Mouse (Mus musculus) liver, embryonic 16.5 days (tissue): Measurements from ENCODE around the gene Tmem131l. TPM values are rescaled to one million over a fixed set of nuclear protein-coding genes. Genes with fewer than 3 reads are reported as not detected.
A peak's percentile ranks its signal among the peaks of the same experiment; 100 is the strongest.

Source experiments
- ATAC-seq: fragments of 200-750 bp; cut with Nextera tagmentation; 2 replicates; pipeline ENCODE4 v1.8.0; 2017; ENCODE audit warnings: low read depth, mild to moderate bottlenecking, moderate number of reproducible peaks, moderate library complexity
- H3K27ac ChIP-seq: fragments of 300-500 bp; sonication (generic); 2 replicates; pipeline ENCODE4 v1.5.1; 2014; ENCODE audit warnings: mild to moderate bottlenecking, low read length
- H3K27me3 ChIP-seq: fragments of 300-500 bp; sonication (generic); 2 replicates; pipeline ENCODE4 v1.6.1; 2014; ENCODE audit warnings: low read depth, low read length, mixed read lengths; ENCODE audit not compliant: control insufficient read depth, insufficient read depth
- H3K36me3 ChIP-seq: fragments of 300-500 bp; sonication (generic); 2 replicates; pipeline ENCODE4 v1.6.1; 2014; ENCODE audit warnings: mild to moderate bottlenecking; ENCODE audit not compliant: control insufficient read depth, insufficient read depth
- H3K4me1 ChIP-seq: fragments of 300-500 bp; sonication (generic); 2 replicates; pipeline ENCODE4 v1.6.1; 2014; ENCODE audit warnings: low read depth, low read length, mixed read lengths; ENCODE audit not compliant: control insufficient read depth
- H3K4me2 ChIP-seq: fragments of 300-500 bp; sonication (generic); 2 replicates; pipeline ENCODE4 v1.6.1; 2014; ENCODE audit warnings: low read depth, low read length, mixed read lengths
- H3K4me3 ChIP-seq: fragments of 300-500 bp; sonication (generic); 2 replicates; pipeline ENCODE4 v1.5.1; 2014; ENCODE audit warnings: low read depth, mild to moderate bottlenecking, low read length
- H3K9ac ChIP-seq: fragments of 300-500 bp; sonication (generic); 2 replicates; pipeline ENCODE4 v1.6.1; 2014; ENCODE audit warnings: low read depth, low read length
- H3K9me3 ChIP-seq: fragments of 300-500 bp; sonication (generic); replicated peaks from 2 replicates; pipeline ENCODE4 v1.6.1; 2016; ENCODE audit warnings: low read length; ENCODE audit not compliant: control insufficient read depth
- WGBS: fragments of 180-500 bp; shearing (Covaris S2); extraction: QIAGEN DNeasy Blood & Tissue Kit; methylation state at CpG from one replicate; pipeline ENCODE4 v1.1.7; 2014; ENCODE audit not compliant: insufficient replicate concordance; 5-methylcytosine and 5-hydroxymethylcytosine counted together
- polyA plus RNA-seq: library from polyadenylated mRNA; unstranded; fragments of >200 nt; fragmentation: Nextera tagmentation; extraction: Ambion mirVana; gene quantifications from 2 replicates; pipeline ENCODE4 v1.2.1, GENCODE M21; 2015

The Tmem131l gene
- polyA plus RNA-seq, 1 experiment from 2014 or later = 29.8 TPM

DNA sequence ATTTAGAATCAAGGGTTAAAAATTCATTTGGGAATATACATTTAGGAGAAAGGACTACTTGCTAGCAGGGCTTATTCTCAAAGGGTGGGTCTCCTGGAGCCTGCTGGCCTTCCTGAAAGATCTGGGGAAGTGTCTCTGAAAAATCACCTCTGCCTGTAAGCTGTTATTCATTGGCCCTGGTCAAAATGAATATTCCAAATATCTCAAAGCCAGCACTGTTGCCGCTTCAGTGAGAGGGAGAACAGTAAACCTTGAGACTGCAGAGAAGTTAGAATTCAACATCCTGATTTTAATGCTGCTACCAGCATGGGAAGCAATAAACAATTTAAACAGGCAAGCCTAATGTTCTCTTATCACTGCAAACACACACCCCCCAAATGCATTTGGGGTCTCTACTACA, 1.8 kb downstream of the Tmem131l start:
- H3K9ac ChIP-seq = peak overlapping the region; percentile 97
- 38% methylated on average over 1 of the region's 1 CpGs for WGBS
- no peak for ATAC-seq
- peak overlapping the region; percentile 98 for H3K27ac ChIP-seq
- peak overlapping the region; percentile 76 for H3K4me2 ChIP-seq
- peak overlapping the region; percentile 81 for H3K4me3 ChIP-seq
- H3K4me1 ChIP-seq = peaks cover 71% of the 10 kb centered on the region
- no peaks in the 10 kb centered on the region for H3K9me3 ChIP-seq
- H3K27me3 ChIP-seq = no peaks in the 10 kb centered on the region
- H3K36me3 ChIP-seq = no peaks in the 10 kb centered on the region

- Histone ChIP-seq H3K4me2 (peak overlapping the region; percentile 76), H3K4me1 (peaks cover 72% of the 10 kb centered on the region), H3K36me3 (no peaks in the 10 kb centered on the region), H3K9me3 (no peaks in the 10 kb centered on the region), H3K9ac (peak overlapping the region; percentile 97), H3K4me3 (peak overlapping the region; percentile 81), H3K27me3 (no peaks in the 10 kb centered on the region), H3K27ac (peak overlapping the region; percentile 92)
- WGBS = 63% methylated on average over 3 of the region's 3 CpGs
- ATAC-seq = no peak
Measured at GRCm38 (mm10) chr3:84037536-84037935, 2.4 kb downstream of the Tmem131l start.

DNA sequence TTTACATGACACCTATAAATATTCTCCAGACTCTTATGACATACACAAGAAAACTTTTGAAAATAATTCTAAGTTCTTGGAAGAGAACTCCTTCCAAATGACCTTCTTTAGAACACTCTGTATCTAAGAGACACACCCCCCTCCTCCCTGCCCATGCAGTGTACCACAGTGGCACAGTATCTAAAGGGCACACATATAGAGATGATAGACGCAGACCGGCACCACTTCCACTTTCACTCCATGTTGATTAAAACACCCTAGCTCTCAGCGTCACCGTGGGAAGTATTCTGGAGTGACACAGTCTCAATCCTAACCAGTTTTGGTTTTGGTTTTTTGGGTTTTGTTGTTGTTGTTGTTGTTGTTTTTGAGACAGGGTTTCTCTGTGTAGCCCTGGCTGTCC, 3.1 kb downstream of the Tmem131l start:
- peak overlapping the region; percentile 92 for H3K27ac ChIP-seq
- peak overlapping the region; percentile 76 for H3K4me2 ChIP-seq
- H3K36me3 ChIP-seq = no peaks in the 10 kb centered on the region
- H3K4me3 ChIP-seq = peak overlapping the region; percentile 81
- peaks cover 67% of the 10 kb centered on the region for H3K4me1 ChIP-seq
- no peaks in the 10 kb centered on the region for H3K27me3 ChIP-seq
- whole genome bisulfite sequencing = 9% methylated on average over 4 of the region's 4 CpGs
- H3K9me3 ChIP-seq = no peaks in the 10 kb centered on the region
- peak overlapping the region; percentile 97 for H3K9ac ChIP-seq
- ATAC-seq = peak; percentile 39

GRCm38 (mm10) chr3:84035728-84036364, 4.1 kb downstream of the Tmem131l start:
- Histone ChIP-seq H3K4me2 (peak overlapping the region; percentile 76), H3K36me3 (peaks cover 1% of the 10 kb centered on the region; the same call in 1 of the 2 replicates), H3K4me3 (peak overlapping the region; percentile 81), H3K4me1 (peaks cover 62% of the 10 kb centered on the region), H3K27ac (peak overlapping the region; percentile 92), H3K9me3 (no peaks in the 10 kb centered on the region), H3K9ac (peak overlapping the region; percentile 59), H3K27me3 (no peaks in the 10 kb centered on the region)
- WGBS = 23% methylated on average over 6 of the region's 6 CpGs
- ATAC-seq = peak; percentile 53

DNA sequence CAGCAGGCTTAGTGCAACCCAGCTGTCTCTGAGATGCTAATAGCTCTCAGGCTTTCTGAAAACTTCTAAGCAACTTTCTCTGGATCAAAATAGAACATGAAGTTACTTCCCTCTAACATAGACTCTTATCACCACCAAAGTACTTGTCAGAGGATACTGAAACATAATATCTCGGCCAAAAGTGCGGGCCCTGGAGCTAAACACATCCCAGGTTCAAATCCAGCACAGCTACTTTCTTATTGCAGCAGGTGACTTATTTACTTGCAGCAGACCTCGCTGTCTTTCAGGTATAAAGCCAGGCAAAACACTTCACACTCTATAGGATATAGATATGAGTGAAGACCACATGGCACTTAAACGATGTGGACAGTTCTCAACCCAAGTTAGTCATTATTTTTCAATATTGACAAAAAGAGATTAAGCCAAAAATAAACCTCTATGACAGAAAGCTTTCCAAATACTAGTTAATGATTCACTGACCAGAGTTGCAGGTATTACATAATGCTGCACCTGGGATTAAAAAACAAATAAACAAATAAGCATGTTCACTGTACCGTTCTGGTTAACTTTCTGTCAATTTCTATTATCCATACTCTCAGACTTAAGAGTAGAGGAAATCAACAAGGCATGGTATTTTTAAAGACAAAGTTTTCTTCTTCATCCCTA, 5.7 kb downstream of the Tmem131l start:
- H3K9ac ChIP-seq = no peak overlapping the region
- no peaks in the 10 kb centered on the region for H3K9me3 ChIP-seq
- peak overlapping the region; percentile 76 for H3K4me2 ChIP-seq
- H3K36me3 ChIP-seq = peaks cover 7% of the 10 kb centered on the region
- no peak overlapping the region for H3K4me3 ChIP-seq
- no peaks in the 10 kb centered on the region for H3K27me3 ChIP-seq
- H3K27ac ChIP-seq = peak overlapping the region; percentile 92
- WGBS = 50% methylated on average over 5 of the region's 5 CpGs
- peaks cover 55% of the 10 kb centered on the region for H3K4me1 ChIP-seq
- ATAC-seq = no peak

- no peaks in the 10 kb centered on the region for H3K9me3 ChIP-seq
- H3K27me3 ChIP-seq = no peaks in the 10 kb centered on the region
- no peak overlapping the region for H3K27ac ChIP-seq
- H3K9ac ChIP-seq = no peak overlapping the region
- no peak overlapping the region for H3K4me2 ChIP-seq
- H3K4me1 ChIP-seq = peaks cover 51% of the 10 kb centered on the region
- WGBS = 80% methylated on average over 10 of the region's 10 CpGs
- peaks cover 11% of the 10 kb centered on the region for H3K36me3 ChIP-seq
- H3K4me3 ChIP-seq = no peak overlapping the region
- no peak for ATAC-seq
Measured at GRCm38 (mm10) chr3:84032933-84033730, 6.8 kb downstream of the Tmem131l start.

GRCm38 (mm10) chr3:84032419-84032818, 7.6 kb downstream of the Tmem131l start:
- H3K4me1 ChIP-seq = peaks cover 45% of the 10 kb centered on the region
- ATAC-seq = no peak
- no peak overlapping the region for H3K4me2 ChIP-seq
- no peak overlapping the region for H3K27ac ChIP-seq
- WGBS = 88% methylated on average over 5 of the region's 5 CpGs
- H3K9ac ChIP-seq = no peak overlapping the region
- H3K4me3 ChIP-seq = no peak overlapping the region
- no peaks in the 10 kb centered on the region for H3K27me3 ChIP-seq
- peaks cover 16% of the 10 kb centered on the region for H3K36me3 ChIP-seq
- H3K9me3 ChIP-seq = no peaks in the 10 kb centered on the region

- H3K9ac ChIP-seq = no peak overlapping the region
- H3K4me1 ChIP-seq = peaks cover 34% of the 10 kb centered on the region
- 88% methylated on average over 3 of the region's 3 CpGs for WGBS
- no peaks in the 10 kb centered on the region for H3K9me3 ChIP-seq
- no peak overlapping the region for H3K27ac ChIP-seq
- no peak for ATAC-seq
- H3K36me3 ChIP-seq = peaks cover 20% of the 10 kb centered on the region
- no peak overlapping the region for H3K4me2 ChIP-seq
- no peaks in the 10 kb centered on the region for H3K27me3 ChIP-seq
- no peak overlapping the region for H3K4me3 ChIP-seq
Measured at GRCm38 (mm10) chr3:84031216-84031615, 8.8 kb downstream of the Tmem131l start.
